Mouse (Mus musculus): Measurements from ENCODE around the gene Ttc23l.

DNA sequence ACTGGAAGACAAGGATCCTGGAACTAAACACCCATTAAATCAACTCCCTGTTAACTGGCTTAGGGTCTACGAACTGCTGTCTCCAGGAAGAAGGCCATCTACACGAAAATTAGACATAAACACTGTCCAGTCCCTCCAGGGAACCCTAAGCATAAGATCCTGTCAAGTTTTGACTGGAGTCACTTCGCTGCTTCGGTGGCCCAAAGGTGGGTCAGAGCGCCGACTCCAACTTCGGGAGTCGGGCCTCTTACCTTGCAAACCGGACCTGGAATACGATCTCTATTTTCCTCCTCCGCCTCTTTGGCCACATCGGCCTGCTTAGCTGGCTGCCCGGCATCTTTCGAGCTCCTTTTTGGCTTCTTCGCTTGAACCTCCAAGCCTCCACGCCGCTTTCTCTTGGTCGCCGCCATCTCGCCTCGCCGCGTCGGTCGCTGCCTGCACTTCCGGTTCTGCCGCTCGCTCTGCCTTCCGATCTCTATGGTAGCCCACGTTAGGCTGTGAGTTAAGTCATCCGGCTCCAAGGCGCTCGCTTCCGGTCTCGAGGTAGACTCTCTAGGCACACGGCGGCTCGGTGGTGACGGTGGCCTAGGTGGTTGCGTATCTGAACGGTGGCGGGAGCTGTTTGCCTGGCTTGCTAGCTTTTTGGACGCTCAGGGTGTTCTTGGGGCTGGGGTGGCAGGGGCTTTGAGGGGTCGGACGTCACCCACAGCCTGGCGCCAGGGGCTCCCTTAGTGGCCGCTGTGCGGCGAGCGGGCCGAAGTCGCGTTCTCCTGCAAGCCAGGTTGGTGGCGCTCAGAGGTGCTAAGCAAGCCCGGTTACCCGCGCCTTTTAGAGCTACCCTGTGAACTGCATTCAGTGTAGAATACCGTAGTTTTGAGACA, 72.7 kb downstream of the Ttc23l start, which contains the start of the genes Brix1 and Rad1:
- no peak for TF ChIP-seq CTCF (IDR thresholded peaks at IDR 0.05; ENCODE audit: extremely low read depth, insufficient read depth, low read length)
- peak; percentile 79 for TF ChIP-seq POLR2A (IDR thresholded peaks at IDR 0.05; ENCODE audit: extremely low read depth, insufficient read depth, low read length)
